Mouse (Mus musculus) lung, embryonic 16.5 days (tissue): Measurements from ENCODE around the gene Tmem125. TPM values are rescaled to one million over a fixed set of nuclear protein-coding genes. Genes with fewer than 3 reads are reported as not detected.
"Not testable (repeated sequence)": the region's sequence is repeated elsewhere in the genome, so short reads cannot be mapped to it uniquely, and the experiment has no call there.

ENCODE experiments used
- ATAC-seq: fragments of 200-750 bp; cut with Nextera tagmentation; 2 replicates; pipeline ENCODE4 v1.8.0; 2017; ENCODE audit warnings: low read depth, mild to moderate bottlenecking, moderate library complexity
- H3K27ac ChIP-seq: fragments of 300-500 bp; sonication (generic); 2 replicates; pipeline ENCODE4 v1.5.1; 2014; ENCODE audit warnings: mild to moderate bottlenecking, control low read depth, low read length
- H3K27me3 ChIP-seq: fragments of 300-500 bp; sonication (generic); 2 replicates; pipeline ENCODE4 v1.6.1; 2014; ENCODE audit warnings: low read depth, low read length, mixed read lengths; ENCODE audit not compliant: control insufficient read depth, insufficient read depth
- H3K36me3 ChIP-seq: fragments of 300-500 bp; sonication (generic); 2 replicates; pipeline ENCODE4 v1.6.1; 2014; ENCODE audit warnings: low read length; ENCODE audit not compliant: control insufficient read depth, insufficient read depth
- H3K4me1 ChIP-seq: fragments of 300-500 bp; sonication (generic); replicated peaks from 2 replicates; pipeline ENCODE4 v1.6.1; 2014; ENCODE audit warnings: low read length, mixed read lengths; ENCODE audit not compliant: control insufficient read depth, insufficient read depth
- H3K4me2 ChIP-seq: fragments of 300-500 bp; sonication (generic); 2 replicates; pipeline ENCODE4 v1.6.1; 2014; ENCODE audit warnings: low read depth, low read length, control low read depth
- H3K4me3 ChIP-seq: fragments of 300-500 bp; sonication (generic); 2 replicates; pipeline ENCODE4 v1.5.1; 2014; ENCODE audit warnings: mild to moderate bottlenecking, low read length, control low read depth
- H3K9ac ChIP-seq: fragments of 300-500 bp; sonication (generic); 2 replicates; pipeline ENCODE4 v1.6.1; 2014; ENCODE audit warnings: low read length, control low read depth
- H3K9me3 ChIP-seq: fragments of 300-500 bp; sonication (generic); 2 replicates; pipeline ENCODE4 v1.6.1; 2016; ENCODE audit warnings: low read length; ENCODE audit not compliant: control insufficient read depth
- WGBS: fragments of 180-500 bp; shearing (Covaris S2); extraction: QIAGEN DNeasy Blood & Tissue Kit; methylation state at CpG from one replicate; pipeline ENCODE4 v1.1.7; 2014; 5-methylcytosine and 5-hydroxymethylcytosine counted together
- polyA plus RNA-seq: library from polyadenylated mRNA; unstranded; fragments of >200 nt; fragmentation: Nextera tagmentation; extraction: Ambion mirVana; gene quantifications from 2 replicates; pipeline ENCODE4 v1.2.1, GENCODE M21; 2015

The Tmem125 gene
- polyA plus RNA-seq, 1 experiment from 2014 or later: 8.0 TPM

DNA sequence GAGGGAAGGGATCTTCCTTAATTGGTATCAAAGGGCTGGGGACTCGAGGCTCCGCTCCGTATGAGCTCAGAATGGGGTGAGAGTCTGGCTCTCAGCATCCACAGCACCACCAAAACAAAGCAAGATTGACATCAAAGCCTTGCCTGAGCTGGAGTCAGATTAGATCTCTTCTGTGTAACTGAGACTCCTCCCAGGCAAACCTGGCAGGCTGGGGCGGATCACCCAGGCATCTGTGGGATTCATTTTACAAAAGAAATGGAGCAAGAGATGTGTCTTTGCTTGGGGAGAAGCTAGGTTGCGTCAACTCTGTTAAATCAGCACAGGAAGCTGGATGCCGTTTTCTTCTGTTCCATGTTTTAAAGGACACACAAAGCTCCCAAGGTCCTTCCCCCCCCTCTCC lies 34.8 kb downstream of the Tmem125 start:
- WGBS: 17% methylated on average over 6 of the region's 6 CpGs
- Histone ChIP-seq H3K27ac (no peak overlapping the region), H3K4me1 (no peaks in the 10 kb centered on the region; the same call in none of the 2 replicates), H3K9ac (no peak overlapping the region), H3K36me3 (no peaks in the 10 kb centered on the region), H3K27me3 (no peaks in the 10 kb centered on the region), H3K4me3 (no peak overlapping the region), H3K4me2 (no peak overlapping the region), H3K9me3 (no peaks in the 10 kb centered on the region)
- no peak for ATAC-seq

DNA sequence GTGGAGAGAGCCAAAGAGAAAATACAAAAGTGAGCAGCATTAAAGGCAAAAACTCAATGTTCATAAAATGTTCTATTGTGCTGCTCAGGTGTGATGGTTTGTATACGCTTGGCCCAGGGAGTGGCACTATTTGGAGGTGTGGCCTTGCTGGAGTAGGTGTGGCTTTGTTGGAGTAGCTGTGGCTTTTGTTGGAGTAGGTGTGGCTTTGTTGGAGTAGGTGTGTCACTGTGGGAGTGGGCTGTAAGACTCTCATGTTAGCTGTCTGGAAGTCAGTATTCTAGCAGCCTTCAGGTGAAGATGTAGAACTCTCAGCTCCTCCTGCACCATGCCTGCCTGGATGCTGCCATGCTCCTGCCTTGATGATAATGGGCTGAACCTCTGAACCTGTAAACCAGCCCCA lies 36.7 kb downstream of the Tmem125 start:
- H3K36me3 ChIP-seq, H3K4me1 ChIP-seq, H3K4me2 ChIP-seq, H3K4me3 ChIP-seq, H3K9ac ChIP-seq, H3K27ac ChIP-seq, H3K27me3 ChIP-seq, H3K9me3 ChIP-seq, ATAC-seq: not testable (repeated sequence)
- 63% methylated on average over 1 of the region's 1 CpGs for WGBS

DNA sequence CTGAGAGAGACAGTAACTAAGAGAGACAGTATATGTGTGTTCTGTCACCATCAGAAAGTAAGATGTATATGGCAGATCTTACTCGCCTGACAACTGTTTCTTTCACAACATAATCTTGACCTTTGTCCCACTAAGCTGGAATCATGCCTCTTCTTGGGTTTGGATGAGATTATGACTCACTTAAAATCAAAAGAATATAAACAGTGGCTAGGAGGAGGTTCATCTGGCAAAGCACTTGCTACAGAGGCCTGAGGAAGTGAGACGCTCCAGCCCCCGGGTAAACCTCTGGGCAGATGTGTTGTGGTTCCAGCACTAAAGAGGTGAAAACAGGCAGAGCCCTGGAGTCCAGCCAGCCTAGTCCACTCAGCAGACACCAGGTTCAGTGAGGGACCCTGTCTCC lies 38.3 kb downstream of the Tmem125 start:
- no peaks in the 10 kb centered on the region for H3K9me3 ChIP-seq
- WGBS: 22% methylated on average over 3 of the region's 3 CpGs
- H3K4me3 ChIP-seq: no peak overlapping the region
- H3K36me3 ChIP-seq: no peaks in the 10 kb centered on the region
- no peaks in the 10 kb centered on the region; the same call in 1 of the 2 replicates for H3K4me1 ChIP-seq
- H3K27me3 ChIP-seq: no peaks in the 10 kb centered on the region
- H3K4me2 ChIP-seq: no peak overlapping the region
- no peak for ATAC-seq
- no peak overlapping the region for H3K9ac ChIP-seq
- H3K27ac ChIP-seq: no peak overlapping the region

DNA sequence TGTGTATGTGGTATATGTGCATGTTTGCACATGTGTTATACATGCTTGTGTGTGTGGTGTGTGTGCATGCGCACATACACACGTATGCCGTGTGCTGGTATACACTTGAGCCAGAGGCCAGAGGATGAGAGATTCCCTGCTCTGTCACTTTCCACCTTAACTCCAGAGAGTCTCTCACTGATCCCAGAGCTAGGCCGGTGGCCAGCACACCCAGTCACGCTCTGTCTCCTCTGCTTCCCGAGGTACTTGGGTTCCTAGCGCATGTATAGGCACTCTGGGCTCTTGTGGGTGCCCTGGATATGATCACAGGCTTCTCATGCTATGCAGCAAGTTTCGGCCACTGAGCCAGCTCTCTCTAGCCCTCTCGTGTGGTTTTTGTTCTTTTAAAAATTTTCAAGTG lies 43.1 kb downstream of the Tmem125 start:
- H3K27ac ChIP-seq: no peak overlapping the region
- H3K27me3 ChIP-seq: no peaks in the 10 kb centered on the region
- H3K4me2 ChIP-seq: no peak overlapping the region
- no peak for ATAC-seq
- no peak overlapping the region for H3K4me3 ChIP-seq
- WGBS: 60% methylated on average over 9 of the region's 9 CpGs
- no peaks in the 10 kb centered on the region for H3K36me3 ChIP-seq
- no peaks in the 10 kb centered on the region for H3K4me1 ChIP-seq
- no peak overlapping the region for H3K9ac ChIP-seq
- no peaks in the 10 kb centered on the region for H3K9me3 ChIP-seq

DNA sequence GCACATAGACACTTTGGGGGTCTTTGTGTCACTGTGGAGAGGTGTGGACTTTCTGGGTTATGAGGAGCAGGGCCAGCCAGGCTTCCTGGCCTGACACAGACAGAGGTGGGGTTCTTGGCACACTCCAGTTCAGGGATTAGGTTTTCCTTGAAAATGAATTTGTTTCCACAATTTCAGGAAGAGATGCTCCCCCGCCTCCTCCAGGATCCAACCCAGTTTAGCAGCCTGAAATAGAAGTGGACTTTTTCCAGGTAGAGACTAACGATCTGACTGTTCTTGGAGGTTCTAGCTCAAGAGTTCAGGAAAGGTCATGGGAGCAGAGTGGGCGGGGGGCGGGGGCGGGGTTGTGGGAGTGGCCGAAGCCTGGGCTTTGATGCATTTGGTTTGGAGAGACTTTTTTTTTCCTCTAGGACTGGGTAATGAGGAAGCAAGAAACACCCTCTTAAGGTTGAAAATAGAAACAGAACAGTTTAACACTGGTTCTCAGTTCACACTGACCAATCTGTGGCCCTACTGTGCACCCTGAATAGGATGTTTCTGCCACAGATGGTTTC lies 43.6 kb downstream of the Tmem125 start:
- no peak overlapping the region for H3K4me3 ChIP-seq
- H3K27ac ChIP-seq: no peak overlapping the region
- no peaks in the 10 kb centered on the region for H3K27me3 ChIP-seq
- H3K9me3 ChIP-seq: no peaks in the 10 kb centered on the region
- H3K9ac ChIP-seq: no peak overlapping the region
- no peak overlapping the region for H3K4me2 ChIP-seq
- WGBS: 35% methylated on average over 6 of the region's 6 CpGs
- H3K4me1 ChIP-seq: no peaks in the 10 kb centered on the region
- H3K36me3 ChIP-seq: no peaks in the 10 kb centered on the region
- ATAC-seq: no peak

Other genes starting within 250 kb of the Tmem125 start
- gene Szt2, start 134.8 kb downstream of the Tmem125 start, polyA plus RNA-seq: 5.8 and 6.3 TPM in 2 replicates
- gene Med8, start 134.7 kb downstream of the Tmem125 start, polyA plus RNA-seq: 87.8 and 90.1 TPM in 2 replicates
- gene Elovl1, start 116.0 kb downstream of the Tmem125 start, polyA plus RNA-seq: 111 and 116 TPM in 2 replicates
- gene Cdc20, start 106.7 kb downstream of the Tmem125 start, polyA plus RNA-seq: 292 TPM in 2 replicates
- 0.67 and 0.83 TPM in 2 replicates for gene Mpl, start 86.5 kb downstream of the Tmem125 start, polyA plus RNA-seq
- gene Tie1, start 54.0 kb downstream of the Tmem125 start, polyA plus RNA-seq: 99.4 and 102 TPM in 2 replicates
- 18.8 and 21.1 TPM in 2 replicates for gene 2610528J11Rik, start 17.0 kb downstream of the Tmem125 start, polyA plus RNA-seq
- gene Cfap57, start 76.7 kb upstream of the Tmem125 start, polyA plus RNA-seq: 1.3 and 1.6 TPM in 2 replicates
- 116 and 125 TPM in 2 replicates for gene Ebna1bp2, start 76.8 kb upstream of the Tmem125 start, polyA plus RNA-seq
- not detected in 2 replicates for gene Olfr62, start 114.9 kb upstream of the Tmem125 start, polyA plus RNA-seq
- gene Olfr1342, start 148.7 kb upstream of the Tmem125 start, polyA plus RNA-seq: 0.50 and 0.59 TPM in 2 replicates
- not detected in 2 replicates for gene Olfr1341, start 159.5 kb upstream of the Tmem125 start, polyA plus RNA-seq
- not detected in 2 replicates for gene Olfr1340, start 176.1 kb upstream of the Tmem125 start, polyA plus RNA-seq
- not detected in 2 replicates for gene Olfr1339, start 188.1 kb upstream of the Tmem125 start, polyA plus RNA-seq
- not detected in 2 replicates for gene Olfr1338, start 214.7 kb upstream of the Tmem125 start, polyA plus RNA-seq
- gene Olfr1337, start 238.5 kb upstream of the Tmem125 start, polyA plus RNA-seq: not detected in 2 replicates